Mouse (Mus musculus): Measurements from ENCODE around the gene Axin2.

Axin2 gene

GRCm38 (mm10) chr11:108902303-108902702 lies 17.8 kb upstream of the Axin2 start:
- DNase-seq (ENCODE audit: low spot score), result no peak

- no peak for DNase-seq (ENCODE audit: low spot score)
These were observed 13.4 kb upstream of the Axin2 start for GRCm38 (mm10) chr11:108906590-108907254.

- no peak for DNase-seq (ENCODE audit: low spot score)
These were observed 10.6 kb upstream of the Axin2 start for GRCm38 (mm10) chr11:108909396-108910195.

- DNase-seq (ENCODE audit: low spot score), result no peak
These were observed 9.7 kb upstream of the Axin2 start for GRCm38 (mm10) chr11:108910328-108910886.

GRCm38 (mm10) chr11:108910903-108911302 lies 9.2 kb upstream of the Axin2 start:
- no peak for DNase-seq (ENCODE audit: low spot score)

- no peak for DNase-seq (ENCODE audit: low spot score)
These were observed 8.0 kb upstream of the Axin2 start for GRCm38 (mm10) chr11:108912174-108912573.

GRCm38 (mm10) chr11:108917422-108918324 lies 2.5 kb upstream of the Axin2 start:
- no peak for DNase-seq (ENCODE audit: low spot score)

- no peak for DNase-seq (ENCODE audit: low spot score)
These were observed 722 bp downstream of the Axin2 start for GRCm38 (mm10) chr11:108920636-108921505.

GRCm38 (mm10) chr11:108921506-108922455 lies 1.6 kb downstream of the Axin2 start:
- no peak for DNase-seq (ENCODE audit: low spot score)

GRCm38 (mm10) chr11:108922511-108923187 lies 2.5 kb downstream of the Axin2 start:
- no peak for DNase-seq (ENCODE audit: low spot score)

- no peak for DNase-seq (ENCODE audit: low spot score)
These were observed 3.0 kb downstream of the Axin2 start for GRCm38 (mm10) chr11:108923188-108923575.

GRCm38 (mm10) chr11:108923781-108924180 lies 3.6 kb downstream of the Axin2 start:
- no peak for DNase-seq (ENCODE audit: low spot score)

- no peak for DNase-seq (ENCODE audit: low spot score)
These were observed 4.2 kb downstream of the Axin2 start for GRCm38 (mm10) chr11:108924346-108924745.

GRCm38 (mm10) chr11:108925202-108925601 lies 5.1 kb downstream of the Axin2 start:
- peak; percentile 83 for DNase-seq (ENCODE audit: low spot score)

GRCm38 (mm10) chr11:108925826-108926225 lies 5.7 kb downstream of the Axin2 start:
- DNase-seq (ENCODE audit: low spot score), result no peak

- DNase-seq (ENCODE audit: low spot score), result no peak
These were observed 6.4 kb downstream of the Axin2 start for GRCm38 (mm10) chr11:108926345-108927092.

GRCm38 (mm10) chr11:108927093-108927444 lies 6.9 kb downstream of the Axin2 start:
- DNase-seq (ENCODE audit: low spot score), result no peak

GRCm38 (mm10) chr11:108928096-108928495 lies 7.9 kb downstream of the Axin2 start:
- no peak for DNase-seq (ENCODE audit: low spot score)

- DNase-seq (ENCODE audit: low spot score), result no peak
These were observed 8.6 kb downstream of the Axin2 start for GRCm38 (mm10) chr11:108928752-108929151.

All from layer of hippocampus, adult 9-10 months (tissue).